Mouse (Mus musculus): ENCODE results near the gene Ppm1m.
A peak's percentile ranks its signal among the peaks of the same experiment; 100 is the strongest.

The Ppm1m gene

GRCm38 (mm10) chr9:106156419-106156818 is 43.1 kb downstream of the Ppm1m start:
- DNase-seq, result peak; percentile 68

- peak; percentile 43 for DNase-seq
Measured at GRCm38 (mm10) chr9:106154106-106154505, 45.4 kb downstream of the Ppm1m start.

GRCm38 (mm10) chr9:106149399-106149754 is 50.2 kb downstream of the Ppm1m start:
- no peak for DNase-seq

- DNase-seq, result no peak
Measured at GRCm38 (mm10) chr9:106148541-106149398, 50.8 kb downstream of the Ppm1m start.

- no peak for DNase-seq
Measured at GRCm38 (mm10) chr9:106147851-106148431, 51.6 kb downstream of the Ppm1m start.

GRCm38 (mm10) chr9:106147281-106147680 is 52.3 kb downstream of the Ppm1m start:
- no peak for DNase-seq

GRCm38 (mm10) chr9:106145582-106145981 is 54.0 kb downstream of the Ppm1m start:
- DNase-seq, result no peak
